Mouse (Mus musculus) liver, embryonic 14 days (tissue): ENCODE results near the gene Ttc14. TPM values are rescaled to one million over a fixed set of nuclear protein-coding genes. Genes with fewer than 3 reads are reported as not detected.

Experiments
- polyA plus RNA-seq: library from polyadenylated mRNA; depleted of rRNA; stranded (reverse); fragments of >200 nt; gene quantifications from 2 replicates; pipeline ENCODE4 v1.2.3, GENCODE M21; 2012; rRNA removed

The Ttc14 gene
- 11.1 and 11.3 TPM in 2 replicates for polyA plus RNA-seq

DNA sequence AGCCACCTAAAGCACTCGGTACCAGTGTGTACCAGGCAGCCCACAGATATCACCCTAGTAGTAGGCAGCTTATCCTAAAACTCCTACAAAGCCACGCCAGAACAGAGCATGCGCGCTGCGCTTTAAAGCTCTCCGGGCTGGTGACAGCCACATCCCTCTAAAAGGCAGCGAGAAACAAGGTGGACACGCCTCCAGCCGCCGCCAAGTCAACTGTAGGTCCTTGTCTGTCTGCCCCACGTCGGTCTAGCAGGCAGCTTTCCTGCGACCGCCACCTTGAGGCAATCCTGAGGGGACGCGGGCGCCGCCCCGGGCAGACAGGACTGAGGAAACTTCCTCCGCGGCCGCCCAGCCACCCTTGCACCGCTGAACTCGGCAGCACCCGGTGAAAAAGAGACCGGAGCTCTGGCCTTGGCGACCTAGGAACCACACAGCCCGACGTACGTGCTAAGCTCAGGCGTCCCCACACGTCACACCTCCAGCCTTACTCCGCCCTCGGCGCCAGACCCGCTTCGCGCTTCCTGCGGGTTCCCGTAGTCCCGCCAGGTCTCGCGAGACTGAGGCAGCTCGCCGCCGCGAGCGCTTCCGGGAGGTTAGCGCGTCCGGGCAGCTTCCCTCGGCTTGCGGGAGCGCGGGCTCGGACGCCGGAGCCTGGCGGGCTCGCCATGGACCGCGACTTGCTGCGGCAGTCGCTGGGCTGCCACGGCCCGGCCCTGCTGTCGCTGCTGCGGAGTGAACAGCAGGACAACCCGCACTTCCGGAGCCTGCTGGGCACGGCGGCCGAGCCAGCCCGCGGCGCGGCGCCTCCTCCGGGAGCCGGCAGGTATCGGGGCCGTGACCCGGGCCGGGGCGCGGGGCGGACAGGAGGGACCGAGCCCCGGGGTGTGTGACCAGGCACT lies at the start of gene Ttc14:
Ttc14 (plus strand) TSS at position 216 of the 896 bp plus-strand sequence.

DNA sequence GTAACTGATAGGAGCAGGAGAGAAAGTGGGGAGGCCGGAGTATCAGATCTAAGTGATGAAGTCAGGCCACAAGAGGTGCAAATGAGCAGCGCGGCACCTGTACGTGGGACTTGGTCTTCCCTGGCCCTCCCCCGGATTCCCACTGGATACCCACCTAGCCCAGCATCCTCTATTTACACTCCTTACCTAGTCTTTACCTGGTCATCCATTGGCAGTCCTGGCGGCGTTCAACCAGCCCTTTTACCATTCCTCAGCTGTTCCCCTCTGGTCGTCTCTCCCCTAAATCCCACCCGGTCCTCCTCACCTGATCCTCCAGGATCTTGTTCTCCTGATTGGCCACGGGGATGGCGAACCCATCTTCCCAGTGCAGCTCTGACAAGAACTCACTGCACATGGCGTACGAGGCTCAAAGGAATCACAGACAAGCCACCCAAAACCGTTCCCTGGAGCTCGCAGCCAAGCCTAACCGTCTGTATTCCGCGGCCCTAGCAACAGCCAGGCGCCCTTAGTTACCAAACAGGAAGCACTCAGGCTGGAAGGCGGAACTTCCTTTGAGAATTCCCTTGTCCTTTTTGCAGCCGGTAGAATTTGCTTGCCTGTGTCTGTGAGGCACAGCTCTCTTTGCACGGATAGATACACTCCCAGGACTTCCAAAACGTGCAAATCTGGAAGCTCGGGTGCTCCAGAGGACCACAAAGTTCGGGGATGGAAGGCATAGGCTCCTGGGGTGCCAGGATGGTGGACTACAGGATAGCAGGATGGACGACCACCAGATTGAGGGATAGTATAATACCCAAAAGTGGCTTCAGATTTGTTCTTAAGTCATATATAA lies 44.4 kb downstream of the Ttc14 start, which contains the start of gene Ccdc39:
Ccdc39 (minus strand) TSS at position 510 of the 832 bp plus-strand sequence.

Other genes starting within 250 kb of the Ttc14 start
- gene Ccdc39, start 44.5 kb downstream of the Ttc14 start, polyA plus RNA-seq, result 0.10 and 0.19 TPM in 2 replicates
- 31.6 and 32.5 TPM in 2 replicates for gene Fxr1, start 220.1 kb downstream of the Ttc14 start, polyA plus RNA-seq